Mouse (Mus musculus): ENCODE measurements around the gene Galnt10.

- TF ChIP-seq EP300 (IDR thresholded peaks at IDR 0.05; ENCODE audit: insufficient read depth, low read depth, low read length) (no peak), CTCF (IDR thresholded peaks at IDR 0.05; ENCODE audit: low read depth, low read length) (no peak)
Measured at GRCm38 (mm10) chr11:57599304-57599703, 45.9 kb upstream of the Galnt10 start.

Data from ES-Bruce4 (cell line).